Mouse (Mus musculus) heart, embryonic 10.5 days (tissue): ENCODE data around the gene Cnot1. TPM values are rescaled to one million over a fixed set of nuclear protein-coding genes. Genes with fewer than 3 reads are reported as not detected.

Source experiments
- DNase-seq: peaks from one replicate; pipeline ENCODE4 v3.0.0-alpha.2; 2017; ENCODE audit warnings: low spot score
- H3K27ac ChIP-seq: fragments of 300-500 bp; sonication (generic); 2 replicates; pipeline ENCODE4 v1.5.1; 2016; ENCODE audit warnings: mild to moderate bottlenecking
- H3K27me3 ChIP-seq: fragments of 300-500 bp; sonication (generic); 2 replicates; pipeline ENCODE4 v1.6.1; 2016; ENCODE audit warnings: mild to moderate bottlenecking; ENCODE audit not compliant: poor library complexity, insufficient read depth, severe bottlenecking
- H3K36me3 ChIP-seq: fragments of 300-500 bp; sonication (generic); 2 replicates; pipeline ENCODE4 v1.6.1; 2016; ENCODE audit warnings: mild to moderate bottlenecking, moderate library complexity
- H3K4me1 ChIP-seq: fragments of 300-500 bp; sonication (generic); 2 replicates; pipeline ENCODE4 v1.6.1; 2016; ENCODE audit warnings: mild to moderate bottlenecking
- H3K4me3 ChIP-seq: fragments of 300-500 bp; sonication (generic); 2 replicates; pipeline ENCODE4 v1.5.1; 2016; ENCODE audit warnings: mild to moderate bottlenecking, moderate library complexity
- H3K9me3 ChIP-seq: fragments of 300-500 bp; sonication (generic); 2 replicates; pipeline ENCODE4 v1.6.1; 2016; ENCODE audit warnings: mild to moderate bottlenecking, moderate library complexity
- WGBS: fragments of 180-500 bp; shearing (Covaris S2); methylation state at CpG from one replicate; pipeline ENCODE4 v1.1.7; 2016; 5-methylcytosine and 5-hydroxymethylcytosine counted together
- polyA plus RNA-seq: library from polyadenylated mRNA; unstranded; fragments of >200 nt; fragmentation: Nextera tagmentation; extraction: Ambion mirVana; gene quantifications from 2 replicates; pipeline ENCODE4 v1.2.1, GENCODE M21; 2016

Gene Cnot1
- polyA plus RNA-seq, 1 experiment from 2014 or later: 81.1 TPM

DNA sequence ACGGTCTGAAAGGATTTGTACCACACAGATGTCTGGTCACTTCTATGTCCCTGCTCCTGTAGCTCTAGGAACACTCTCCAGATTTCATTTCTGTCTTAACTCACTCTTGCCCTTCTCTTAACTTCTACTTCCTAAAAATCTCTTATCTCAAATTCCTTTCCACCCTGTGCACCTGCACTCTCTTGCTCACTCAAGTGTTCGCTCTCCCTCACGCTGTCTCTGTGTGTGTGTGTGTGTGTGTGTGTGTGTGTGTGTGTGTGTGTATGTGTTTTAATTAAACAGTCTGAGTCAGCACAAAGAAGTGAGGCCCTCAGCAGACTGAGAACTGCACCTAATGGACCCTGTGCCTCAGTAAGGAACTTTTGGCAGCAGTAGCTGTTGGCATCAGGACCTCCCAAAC, 26.2 kb downstream of the Cnot1 start:
- H3K4me1 ChIP-seq: peaks cover 6% of the 10 kb centered on the region; the same call in 1 of the 2 replicates
- no peak for DNase-seq

DNA sequence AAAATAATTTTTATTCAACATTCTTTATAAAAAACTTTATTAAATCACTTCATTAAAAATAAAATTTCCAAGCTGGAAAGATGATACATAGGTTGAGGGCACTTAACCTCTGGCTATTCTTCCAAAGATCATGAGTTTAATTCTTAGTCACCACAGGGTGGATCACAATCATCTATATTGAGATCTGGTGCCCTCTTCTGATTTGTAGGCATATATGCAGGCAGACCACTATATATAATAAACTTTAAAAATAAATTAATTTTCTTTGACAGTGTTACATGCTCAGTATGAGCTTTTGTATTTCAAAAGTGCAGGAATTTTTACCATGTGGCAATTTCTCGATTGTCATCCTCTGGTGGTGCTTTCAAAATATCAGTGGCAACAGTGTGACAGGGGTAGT, 43.1 kb downstream of the Cnot1 start:
- H3K4me3 ChIP-seq: no peak overlapping the region
- peaks cover 99% of the 10 kb centered on the region for H3K36me3 ChIP-seq
- WGBS: 90% methylated on average over 1 of the region's 1 CpGs
- H3K27me3 ChIP-seq: no peaks in the 10 kb centered on the region
- no peak for DNase-seq
- H3K4me1 ChIP-seq: 0 out of 2 replicates have a peak, but pooled peaks cover 7% of the 10 kb centered on the region
- H3K27ac ChIP-seq: no peak overlapping the region
- no peaks in the 10 kb centered on the region for H3K9me3 ChIP-seq

More for the DNA sequence above, 26.2 kb downstream of the Cnot1 start:
- no peak overlapping the region for H3K27ac ChIP-seq
- no peaks in the 10 kb centered on the region for H3K27me3 ChIP-seq
- WGBS: 87% methylated on average over 3 of the region's 3 CpGs
- H3K4me3 ChIP-seq: no peak overlapping the region
- H3K9me3 ChIP-seq: no peaks in the 10 kb centered on the region
- peaks cover 65% of the 10 kb centered on the region for H3K36me3 ChIP-seq

DNA sequence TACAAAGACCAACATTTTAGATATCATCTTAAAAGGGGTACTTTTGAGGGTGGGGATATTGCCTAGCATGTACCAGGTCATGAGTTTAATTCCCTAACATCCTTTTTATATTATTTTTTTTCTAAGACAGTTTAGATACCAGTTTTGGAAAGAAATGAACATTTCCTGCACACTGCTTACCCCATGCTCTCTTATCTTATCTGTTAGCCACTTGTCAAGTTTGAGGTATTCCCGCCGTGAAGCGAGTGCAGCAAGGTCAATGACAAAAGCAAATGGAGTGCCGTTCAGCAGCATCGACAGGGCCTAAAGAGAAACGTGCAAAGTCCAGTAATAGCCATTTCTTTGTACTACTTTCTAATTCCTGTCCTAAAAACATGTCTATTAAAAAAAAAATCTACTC, 46.9 kb downstream of the Cnot1 start:
- Histone ChIP-seq H3K4me3 (no peak overlapping the region), H3K9me3 (no peaks in the 10 kb centered on the region), H3K36me3 (peaks cover 99% of the 10 kb centered on the region), H3K4me1 (0 out of 2 replicates have a peak, but pooled peaks cover 7% of the 10 kb centered on the region), H3K27ac (no peak overlapping the region), H3K27me3 (no peaks in the 10 kb centered on the region)
- 28% methylated on average over 6 of the region's 6 CpGs for WGBS
- no peak for DNase-seq

DNA sequence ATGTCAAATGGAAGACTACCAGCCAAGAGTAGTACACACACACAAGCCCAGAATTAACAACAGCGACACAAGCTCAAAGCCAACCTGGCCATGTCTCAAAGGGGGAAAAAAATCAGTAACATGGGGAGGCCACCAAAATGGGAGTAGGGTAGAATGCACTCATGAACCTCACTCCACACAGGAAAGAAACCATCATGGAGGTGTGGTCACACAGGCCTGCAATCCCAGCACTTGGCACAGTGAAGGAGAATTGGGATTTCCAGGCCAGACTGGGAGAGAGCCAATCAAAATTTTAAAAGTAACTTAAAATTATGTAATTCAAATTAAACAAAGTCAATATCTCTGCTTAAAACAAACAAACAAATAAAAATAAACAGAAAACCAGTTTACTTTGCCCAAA, 55.3 kb downstream of the Cnot1 start:
- 96% methylated on average over 1 of the region's 1 CpGs for WGBS
- Histone ChIP-seq H3K36me3 (peaks cover 99% of the 10 kb centered on the region), H3K4me3 (no peak overlapping the region), H3K27me3 (no peaks in the 10 kb centered on the region), H3K4me1 (no peaks in the 10 kb centered on the region), H3K9me3 (no peaks in the 10 kb centered on the region), H3K27ac (no peak overlapping the region)
- DNase-seq: no peak

DNA sequence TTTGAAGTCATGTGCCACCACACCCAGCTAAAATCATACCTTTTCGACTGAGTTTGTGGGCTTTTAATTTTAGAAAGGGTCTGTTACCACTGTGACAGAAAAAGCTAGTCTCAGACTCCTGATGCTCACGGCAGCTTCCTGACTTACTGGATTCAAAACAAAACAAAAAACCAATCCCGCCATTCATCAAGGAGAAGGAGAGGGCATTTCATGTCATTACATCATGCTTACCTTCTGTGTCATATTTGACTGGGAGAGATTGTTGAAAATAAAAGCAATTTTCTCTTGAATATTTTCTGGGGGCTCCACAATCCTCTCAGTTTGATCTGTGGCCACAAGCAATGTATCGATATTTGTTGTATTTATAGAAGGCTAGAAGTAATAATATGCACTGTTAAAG, 59.2 kb downstream of the Cnot1 start:
- H3K4me3 ChIP-seq: no peak overlapping the region
- H3K4me1 ChIP-seq: no peaks in the 10 kb centered on the region
- no peak overlapping the region for H3K27ac ChIP-seq
- no peaks in the 10 kb centered on the region for H3K27me3 ChIP-seq
- no peak for DNase-seq
- peaks cover 99% of the 10 kb centered on the region for H3K36me3 ChIP-seq
- 90% methylated on average over 4 of the region's 4 CpGs for WGBS
- no peaks in the 10 kb centered on the region for H3K9me3 ChIP-seq

DNA sequence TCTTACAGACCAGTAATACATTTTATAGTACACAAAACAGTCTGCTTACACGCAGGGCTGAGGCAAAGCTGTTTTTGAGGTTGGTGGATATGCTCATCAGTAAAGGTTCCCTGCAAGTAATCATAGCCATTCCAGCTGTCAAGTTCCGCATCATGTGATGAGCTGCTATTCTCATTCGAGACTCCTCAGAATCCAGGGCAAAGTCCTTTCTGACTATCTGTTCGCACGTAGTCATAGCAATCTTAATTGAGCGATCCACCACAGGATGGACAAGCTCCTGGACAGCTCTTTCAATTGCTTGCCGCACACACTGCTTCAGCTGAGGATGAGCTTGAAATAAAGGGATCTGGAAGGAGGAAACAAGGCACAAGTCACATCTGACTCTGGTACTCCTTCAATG, 65.5 kb downstream of the Cnot1 start:
- H3K27ac ChIP-seq: no peak overlapping the region
- H3K4me3 ChIP-seq: no peak overlapping the region
- H3K36me3 ChIP-seq: peaks cover 100% of the 10 kb centered on the region
- H3K27me3 ChIP-seq: no peaks in the 10 kb centered on the region
- WGBS: 91% methylated on average over 7 of the region's 7 CpGs
- no peaks in the 10 kb centered on the region for H3K4me1 ChIP-seq
- H3K9me3 ChIP-seq: no peaks in the 10 kb centered on the region
- no peak for DNase-seq

DNA sequence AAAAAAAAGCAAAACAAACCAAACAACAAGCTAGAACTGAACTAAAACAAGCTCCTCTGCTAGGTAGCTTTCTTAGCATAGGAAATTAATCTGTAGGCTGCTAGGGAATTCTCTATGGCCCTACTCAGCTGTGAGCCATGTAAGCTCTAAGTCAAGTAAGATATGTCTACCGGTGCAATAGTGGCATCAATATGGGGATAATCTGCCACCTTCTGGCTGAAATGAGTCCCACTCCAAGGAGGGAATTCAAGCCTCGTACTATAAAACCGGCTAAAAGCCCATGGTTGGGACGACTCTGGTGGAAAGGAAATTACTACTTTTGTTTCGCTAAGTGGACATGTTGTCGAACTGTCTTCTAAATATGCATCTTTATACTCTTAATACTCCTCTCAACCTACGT, 68.7 kb downstream of the Cnot1 start:
- Histone ChIP-seq H3K4me1 (no peaks in the 10 kb centered on the region), H3K27ac (no peak overlapping the region), H3K27me3 (no peaks in the 10 kb centered on the region), H3K4me3 (no peak overlapping the region), H3K9me3 (no peaks in the 10 kb centered on the region), H3K36me3 (peaks cover 99% of the 10 kb centered on the region)
- 84% methylated on average over 7 of the region's 7 CpGs for WGBS
- DNase-seq: no peak

DNA sequence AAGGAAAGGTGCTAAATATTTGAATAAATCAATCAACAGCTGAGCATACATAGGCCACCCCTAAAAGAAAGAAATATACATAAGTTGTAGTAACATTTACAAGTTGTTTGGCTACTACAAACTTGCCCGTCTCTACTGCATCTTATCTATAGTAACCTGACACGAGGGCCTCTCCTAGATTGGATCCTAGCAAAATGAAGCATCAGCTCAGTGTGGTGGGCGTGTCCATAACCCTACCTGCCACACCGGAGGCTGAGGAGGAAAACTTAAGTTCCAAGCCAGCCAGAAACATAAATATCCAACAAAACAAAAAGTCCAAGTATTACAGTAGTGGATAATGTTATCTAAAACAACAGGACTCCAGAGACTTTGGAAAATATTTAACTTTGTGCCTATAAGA, 79.6 kb downstream of the Cnot1 start:
- DNase-seq: no peak
- H3K4me3 ChIP-seq: no peak overlapping the region
- WGBS: 72% methylated on average over 4 of the region's 4 CpGs
- no peaks in the 10 kb centered on the region for H3K27me3 ChIP-seq
- no peak overlapping the region for H3K27ac ChIP-seq
- peaks cover 97% of the 10 kb centered on the region for H3K36me3 ChIP-seq
- no peaks in the 10 kb centered on the region for H3K9me3 ChIP-seq
- H3K4me1 ChIP-seq: no peaks in the 10 kb centered on the region

DNA sequence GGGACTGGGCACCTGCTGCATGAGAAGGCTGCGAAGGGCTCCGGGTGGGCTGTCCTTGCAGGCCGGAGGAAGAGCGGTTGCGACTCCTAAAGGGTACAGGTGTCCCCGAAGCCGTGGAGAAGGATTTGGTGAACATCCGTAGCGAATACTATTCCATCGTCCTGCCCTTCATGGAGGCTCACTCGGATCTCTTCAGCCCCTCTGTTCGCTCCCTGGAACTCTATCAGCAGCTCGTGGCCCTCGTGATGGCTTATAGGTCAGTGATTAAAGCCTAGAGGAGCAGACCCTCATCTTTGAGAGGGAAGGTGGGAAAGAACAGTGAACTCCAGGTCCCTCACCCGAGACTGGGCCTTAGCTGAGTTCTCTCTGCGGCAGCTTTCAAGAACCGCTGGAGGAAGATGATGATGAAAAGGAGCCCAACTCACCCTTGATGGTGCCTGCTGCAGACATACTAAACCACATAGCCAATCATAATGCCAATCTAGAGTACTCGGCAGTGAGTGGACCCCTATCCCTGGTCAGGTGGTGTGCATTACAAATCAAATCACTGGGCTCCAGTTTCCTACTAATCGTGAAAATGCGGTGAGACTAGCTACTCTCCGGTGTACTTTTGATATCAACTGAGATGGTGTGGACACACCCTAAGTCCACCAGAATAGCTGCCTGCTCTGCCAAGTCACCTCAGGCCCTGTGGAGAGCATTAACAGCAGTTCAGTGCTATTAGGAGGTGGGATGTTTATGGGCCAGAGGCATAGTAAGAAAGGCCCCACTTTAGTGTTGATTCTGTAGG, 90.5 kb downstream of the Cnot1 start:
- H3K36me3 ChIP-seq: peaks cover 70% of the 10 kb centered on the region

DNA sequence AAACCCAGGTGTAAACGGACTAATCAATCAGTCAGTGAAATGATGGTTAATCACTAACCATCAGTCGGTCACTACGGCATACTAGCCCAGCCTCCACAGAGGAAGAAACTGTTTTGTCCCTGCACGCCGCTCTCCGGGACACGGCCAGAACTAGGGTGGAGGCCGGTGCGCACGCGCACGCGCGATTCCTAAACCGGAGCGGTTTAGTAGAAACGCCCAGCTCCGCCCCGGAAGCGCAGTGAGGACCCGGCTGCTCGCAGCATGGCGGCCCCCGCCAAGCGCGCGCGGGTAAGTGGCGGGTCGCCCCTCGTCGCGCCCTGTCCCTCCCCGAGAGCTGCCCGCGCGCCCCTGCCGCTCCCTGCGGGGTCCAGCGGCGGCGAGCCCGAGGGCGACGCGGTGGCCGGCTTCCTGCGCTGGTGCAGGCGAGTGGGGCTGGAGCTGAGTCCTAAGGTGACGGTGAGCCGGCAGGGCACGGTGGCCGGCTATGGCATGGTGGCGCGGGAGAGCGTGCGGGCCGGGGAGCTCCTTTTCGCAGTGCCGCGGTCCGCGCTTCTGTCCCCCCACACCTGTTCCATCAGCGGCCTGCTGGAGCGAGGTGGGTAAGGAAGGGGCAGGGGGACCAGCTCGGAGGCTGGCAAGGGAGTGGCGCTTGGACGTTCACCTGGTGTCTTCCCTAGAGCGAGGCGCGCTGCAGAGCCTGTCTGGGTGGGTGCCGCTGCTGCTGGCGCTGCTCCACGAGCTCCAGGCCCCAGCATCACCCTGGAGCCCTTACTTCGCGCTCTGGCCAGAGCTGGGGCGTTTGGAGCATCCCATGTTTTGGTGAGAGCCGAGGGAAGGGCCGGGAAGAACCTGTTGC, 91.4 kb downstream of the Cnot1 start, which contains the start of gene Setd6:
Gene Setd6 (plus strand): TSS at position 206 of the 856 bp plus-strand sequence.
- Histone ChIP-seq H3K27me3 (no peaks in the 10 kb centered on the region), H3K27ac (peak within 1 kb of the TSS; percentile 95), H3K4me3 (peak within 1 kb of the TSS; percentile 95), H3K9me3 (no peaks in the 10 kb centered on the region), H3K36me3 (peaks cover 70% of the 10 kb centered on the region), H3K4me1 (peaks cover 36% of the 10 kb centered on the region)
- peak; percentile 95 for DNase-seq
- WGBS: 1% methylated on average over 79 of the region's 79 CpGs

More for the DNA sequence above, 90.5 kb downstream of the Cnot1 start:
- no peaks in the 10 kb centered on the region for H3K9me3 ChIP-seq
- peak overlapping the region; percentile 95 for H3K4me3 ChIP-seq
- peak overlapping the region; percentile 95 for H3K27ac ChIP-seq
- no peaks in the 10 kb centered on the region for H3K27me3 ChIP-seq
- DNase-seq: no peak
- WGBS: 23% methylated on average over 21 of the region's 21 CpGs
- H3K4me1 ChIP-seq: peaks cover 32% of the 10 kb centered on the region; the same call in 1 of the 2 replicates

DNA sequence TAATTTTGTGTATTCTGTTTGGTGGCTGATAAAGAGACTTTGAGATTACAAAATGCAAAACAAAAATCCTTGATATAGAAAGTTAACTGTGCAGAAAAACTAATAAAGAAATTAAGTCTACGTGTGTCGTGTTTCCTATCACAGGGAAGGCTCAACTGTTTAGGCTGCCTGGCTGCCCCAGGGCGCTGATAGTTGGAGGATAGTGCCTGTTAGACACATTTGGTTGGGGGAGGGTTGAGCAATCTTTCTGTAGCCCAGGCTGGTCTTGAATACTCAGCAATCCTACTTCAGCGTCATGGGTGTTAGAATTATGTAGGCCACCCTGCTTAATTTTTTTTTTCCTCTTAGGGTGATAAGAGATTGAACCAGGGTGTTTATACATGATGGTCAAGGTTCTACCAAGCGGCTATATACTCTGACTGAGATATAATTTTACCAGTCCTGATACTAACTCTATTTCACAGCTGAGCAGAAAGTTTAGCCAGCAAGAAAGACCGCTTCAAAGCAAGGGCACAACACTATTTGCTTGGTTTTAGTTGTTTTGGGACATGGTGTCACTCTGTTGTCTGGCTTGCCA, 92.3 kb downstream of the Cnot1 start:
- WGBS: 80% methylated on average over 6 of the region's 6 CpGs
- Histone ChIP-seq H3K4me1 (peaks cover 46% of the 10 kb centered on the region), H3K9me3 (no peaks in the 10 kb centered on the region), H3K27me3 (no peaks in the 10 kb centered on the region), H3K36me3 (peaks cover 70% of the 10 kb centered on the region), H3K4me3 (peak overlapping the region; percentile 95), H3K27ac (peak overlapping the region; percentile 95; the same call in 1 of the 2 replicates)
- DNase-seq: no peak

DNA sequence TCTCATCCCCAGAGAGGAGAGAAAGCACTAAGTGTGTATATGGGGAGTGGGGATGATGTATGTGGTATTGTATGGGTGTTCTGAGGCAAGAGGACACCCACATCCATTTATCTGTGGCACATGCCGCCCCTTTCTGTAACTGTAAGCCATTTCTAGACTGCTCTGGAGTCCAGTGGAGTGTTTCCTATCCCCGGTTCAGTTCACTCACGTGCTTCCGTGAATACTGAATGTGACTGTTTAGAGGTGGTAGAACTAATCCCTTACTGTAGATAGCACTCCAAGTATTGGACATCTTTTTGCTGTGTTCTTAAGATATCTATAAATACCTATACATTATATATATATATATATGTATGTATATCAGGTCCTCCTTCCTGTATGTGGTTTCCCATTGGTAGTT, 92.9 kb downstream of the Cnot1 start:
- no peaks in the 10 kb centered on the region for H3K27me3 ChIP-seq
- H3K36me3 ChIP-seq: peaks cover 70% of the 10 kb centered on the region
- H3K4me3 ChIP-seq: no peak overlapping the region
- no peak for DNase-seq
- 92% methylated on average over 4 of the region's 4 CpGs for WGBS
- peaks cover 48% of the 10 kb centered on the region for H3K4me1 ChIP-seq
- no peak overlapping the region for H3K27ac ChIP-seq
- H3K9me3 ChIP-seq: no peaks in the 10 kb centered on the region
